Mouse (Mus musculus) C2C12 (cell line): ENCODE results near the gene Rgs7bp.

Experiments
- CTCF ChIP-seq: IDR thresholded peaks from one replicate; pipeline ENCODE4 v1.5.1; 2011; ENCODE audit not compliant: control insufficient read depth, insufficient read depth, insufficient read length
- FOSL1 ChIP-seq: IDR thresholded peaks from one replicate; pipeline ENCODE4 v1.8.0; 2011; ENCODE audit warnings: mild to moderate bottlenecking, low read length; ENCODE audit not compliant: poor library complexity, insufficient read depth, severe bottlenecking
- MYOD1 ChIP-seq: IDR thresholded peaks from one replicate; pipeline ENCODE4 v1.6.1; 2011; ENCODE audit warnings: low read depth; ENCODE audit not compliant: control insufficient read depth, insufficient read length
- MYOG ChIP-seq: IDR thresholded peaks from one replicate; pipeline ENCODE4 v1.6.1; 2011; ENCODE audit not compliant: control insufficient read depth, insufficient read length; ENCODE audit errors: extremely low read depth
- USF1 ChIP-seq: IDR thresholded peaks from one replicate; pipeline ENCODE4 v1.6.1; 2011; ENCODE audit warnings: low read depth, mild to moderate bottlenecking, control low read depth, moderate library complexity

GRCm38 (mm10) chr13:104916106-104916505 lies 138.6 kb downstream of the Rgs7bp start:
- TF ChIP-seq MYOG: no peak
- TF ChIP-seq USF1: no peak
- TF ChIP-seq CTCF: no peak
- no peak for TF ChIP-seq MYOD1
- TF ChIP-seq FOSL1: no peak
